8 mouse cellular contexts compared by ENCODE assay signal in genomic region chr3:90080498-90080863, GRCm38 (mm10). TPM values are rescaled to one million over a fixed set of nuclear protein-coding genes. Genes with fewer than 3 reads are reported as not detected.
DNase-seq lines count a peak whose midpoint lies in the region; ATAC-seq and TF ChIP-seq lines count a peak whose summit lies in the region.

No protein-coding gene starts in this region.

- intact Hi-C loops in left cerebral cortex, adult 2 months (cut with DNase I) = loop anchor here (5.0 kb wide), 2 partner anchors 37 to 132 kb away; partner anchors contain the start of genes Rab13 and Rps27

- peak overlapping the region; percentile 75 for H3K4me2 ChIP-seq in embryonic facial prominence, embryonic 12.5 days (replicated peaks)
- peak overlapping the region; percentile 73 for H3K4me2 ChIP-seq in intestine, embryonic 15.5 days (replicated peaks)
- H3K4me2 ChIP-seq in neural tube, embryonic 13.5 days = peak overlapping the region; percentile 73

- H3K9ac ChIP-seq in embryonic facial prominence, embryonic 12.5 days = peak overlapping the region; percentile 78
- peak overlapping the region; percentile 88 for H3K9ac ChIP-seq in intestine, embryonic 15.5 days
- H3K9ac ChIP-seq in neural tube, embryonic 13.5 days = peak overlapping the region; percentile 93

- H3K36me3 ChIP-seq in embryonic facial prominence, embryonic 12.5 days = no peaks in the 10 kb centered on the region
- H3K36me3 ChIP-seq in intestine, embryonic 15.5 days = no peaks in the 10 kb centered on the region
- no peaks in the 10 kb centered on the region for H3K36me3 ChIP-seq in neural tube, embryonic 13.5 days

- no peak for ATAC-seq in embryonic facial prominence, embryonic 12.5 days (ENCODE audit: insufficient number of reproducible peaks, insufficient read depth, low FRiP score, low TSS enrichment)
- ATAC-seq in intestine, embryonic 15.5 days = no peak
- no peak for ATAC-seq in neural tube, embryonic 13.5 days (ENCODE audit: low read depth)

- H3K4me1 ChIP-seq in embryonic facial prominence, embryonic 12.5 days = peaks cover 53% of the 10 kb centered on the region
- peaks cover 49% of the 10 kb centered on the region for H3K4me1 ChIP-seq in intestine, embryonic 15.5 days (replicated peaks)
- H3K4me1 ChIP-seq in neural tube, embryonic 13.5 days (replicated peaks) = peaks cover 67% of the 10 kb centered on the region

- H3K4me3 ChIP-seq in left cerebral cortex, adult 2 months = peak overlapping the region; percentile 90
- peak overlapping the region; percentile 82 for H3K4me3 ChIP-seq in embryonic facial prominence, embryonic 12.5 days
- H3K4me3 ChIP-seq in intestine, embryonic 15.5 days (replicated peaks) = peak overlapping the region; percentile 83
- H3K4me3 ChIP-seq in neural tube, embryonic 13.5 days = peak overlapping the region; percentile 92

- no peak for DNase-seq in left cerebral cortex, adult 2 months (ENCODE audit: extremely low spot score in 1 of 2, low spot score in 2 of 2)
- DNase-seq in left cerebral cortex, adult 11 months (ENCODE audit: low spot score) = no peak
- no peak for DNase-seq in T-cell, adult 2 months (ENCODE audit: low spot score)
- no peak for DNase-seq in gastrocnemius, adult 18-20 months (ENCODE audit: low spot score)
- no peak for DNase-seq in kidney, adult 11 months

- H3K27me3 ChIP-seq in embryonic facial prominence, embryonic 12.5 days = no peaks in the 10 kb centered on the region
- H3K27me3 ChIP-seq in intestine, embryonic 15.5 days (replicated peaks) = no peaks in the 10 kb centered on the region
- H3K27me3 ChIP-seq in neural tube, embryonic 13.5 days = no peaks in the 10 kb centered on the region

- H3K9me3 ChIP-seq in embryonic facial prominence, embryonic 12.5 days = no peaks in the 10 kb centered on the region
- no peaks in the 10 kb centered on the region for H3K9me3 ChIP-seq in intestine, embryonic 15.5 days
- H3K9me3 ChIP-seq in neural tube, embryonic 13.5 days = no peaks in the 10 kb centered on the region

- H3K27ac ChIP-seq in left cerebral cortex, adult 2 months = peak overlapping the region; percentile 97
- H3K27ac ChIP-seq in embryonic facial prominence, embryonic 12.5 days = peak overlapping the region; percentile 98
- H3K27ac ChIP-seq in intestine, embryonic 15.5 days = peak overlapping the region; percentile 99
- peak overlapping the region; percentile 93 for H3K27ac ChIP-seq in neural tube, embryonic 13.5 days (replicated peaks)

- TF ChIP-seq CTCF in left cerebral cortex, adult 2 months (IDR thresholded peaks at IDR 0.05) = no peak

- WGBS in embryonic facial prominence, embryonic 12.5 days = 0% methylated on average over 6 of the region's 6 CpGs
- WGBS in intestine, embryonic 15.5 days = 1% methylated on average over 6 of the region's 6 CpGs
- WGBS in neural tube, embryonic 13.5 days = 1% methylated on average over 6 of the region's 6 CpGs

RNA-seq across cellular contexts. Expression of gene Tpm3, which starts 8.0 kb away (rescaled TPM):
- 100 to 1,000 TPM; 182 to 193 TPM for total RNA-seq in left cerebral cortex, adult 2 months (2021)
- 517 TPM in 2 replicates for polyA plus RNA-seq in embryonic facial prominence, embryonic 12.5 days (2016; fragmentation: Nextera tagmentation; extraction: Ambion mirVana)
- polyA plus RNA-seq in intestine, embryonic 15.5 days (2015; fragmentation: Nextera tagmentation; extraction: Ambion mirVana) = 562 and 582 TPM in 2 replicates
- polyA plus RNA-seq in neural tube, embryonic 13.5 days (2015; fragmentation: Nextera tagmentation; extraction: Ambion mirVana) = 373 and 399 TPM in 2 replicates
- 100 to 1,000 TPM; 579 to 626 TPM for total RNA-seq in gastrocnemius, adult 18-20 months (2021)

RNA-seq across cellular contexts. Expression of gene Nup210l, which starts 23.5 kb away (rescaled TPM):
- total RNA-seq in left cerebral cortex, adult 2 months (2021) = under 1 TPM; 0.36 to 0.42 TPM
- 0.35 and 0.43 TPM in 2 replicates for polyA plus RNA-seq in embryonic facial prominence, embryonic 12.5 days (2016; fragmentation: Nextera tagmentation; extraction: Ambion mirVana)
- 0.25 and 0.33 TPM in 2 replicates for polyA plus RNA-seq in intestine, embryonic 15.5 days (2015; fragmentation: Nextera tagmentation; extraction: Ambion mirVana)
- 0.28 and 0.29 TPM in 2 replicates for polyA plus RNA-seq in neural tube, embryonic 13.5 days (2015; fragmentation: Nextera tagmentation; extraction: Ambion mirVana)
- total RNA-seq in gastrocnemius, adult 18-20 months (2021) = under 1 TPM in 1 of 2 experiments, not detected in 1; 0.05 TPM

RNA-seq across cellular contexts. Expression of gene Ubap2l, which starts 28.1 kb away (rescaled TPM):
- 100 to 1,000 TPM; 180 to 197 TPM for total RNA-seq in left cerebral cortex, adult 2 months (2021)
- 203 and 230 TPM in 2 replicates for polyA plus RNA-seq in embryonic facial prominence, embryonic 12.5 days (2016; fragmentation: Nextera tagmentation; extraction: Ambion mirVana)
- 141 and 164 TPM in 2 replicates for polyA plus RNA-seq in intestine, embryonic 15.5 days (2015; fragmentation: Nextera tagmentation; extraction: Ambion mirVana)
- polyA plus RNA-seq in neural tube, embryonic 13.5 days (2015; fragmentation: Nextera tagmentation; extraction: Ambion mirVana) = 148 and 170 TPM in 2 replicates
- total RNA-seq in gastrocnemius, adult 18-20 months (2021) = 10 to 100 TPM; 93.9 to 95.4 TPM

RNA-seq across cellular contexts. Expression of gene 4933434E20Rik, which starts 29.0 kb away (rescaled TPM):
- total RNA-seq in left cerebral cortex, adult 2 months (2021) = 10 to 100 TPM; 95.2 to 98.7 TPM
- polyA plus RNA-seq in embryonic facial prominence, embryonic 12.5 days (2016; fragmentation: Nextera tagmentation; extraction: Ambion mirVana) = 147 and 149 TPM in 2 replicates
- 188 TPM in 2 replicates for polyA plus RNA-seq in intestine, embryonic 15.5 days (2015; fragmentation: Nextera tagmentation; extraction: Ambion mirVana)
- polyA plus RNA-seq in neural tube, embryonic 13.5 days (2015; fragmentation: Nextera tagmentation; extraction: Ambion mirVana) = 217 and 231 TPM in 2 replicates
- total RNA-seq in gastrocnemius, adult 18-20 months (2021) = 10 to 100 TPM; 91.6 to 99.3 TPM
